Mouse (Mus musculus) olfactory bulb, adult 2 months (tissue): ENCODE results near the gene Ciita.

ENCODE experiments used
- CTCF ChIP-seq: fragments of 200-500 bp; IDR thresholded peaks from 2 replicates; pipeline ENCODE4 v1.5.1; 2012; ENCODE audit warnings: low read depth, mild to moderate bottlenecking, low read length, moderate library complexity; ENCODE audit not compliant: insufficient read depth
- POLR2A ChIP-seq: fragments of 200-500 bp; IDR thresholded peaks from 2 replicates; pipeline ENCODE4 v1.6.1; 2012; ENCODE audit warnings: mild to moderate bottlenecking, low read depth, low read length, moderate library complexity; ENCODE audit not compliant: insufficient read depth

DNA sequence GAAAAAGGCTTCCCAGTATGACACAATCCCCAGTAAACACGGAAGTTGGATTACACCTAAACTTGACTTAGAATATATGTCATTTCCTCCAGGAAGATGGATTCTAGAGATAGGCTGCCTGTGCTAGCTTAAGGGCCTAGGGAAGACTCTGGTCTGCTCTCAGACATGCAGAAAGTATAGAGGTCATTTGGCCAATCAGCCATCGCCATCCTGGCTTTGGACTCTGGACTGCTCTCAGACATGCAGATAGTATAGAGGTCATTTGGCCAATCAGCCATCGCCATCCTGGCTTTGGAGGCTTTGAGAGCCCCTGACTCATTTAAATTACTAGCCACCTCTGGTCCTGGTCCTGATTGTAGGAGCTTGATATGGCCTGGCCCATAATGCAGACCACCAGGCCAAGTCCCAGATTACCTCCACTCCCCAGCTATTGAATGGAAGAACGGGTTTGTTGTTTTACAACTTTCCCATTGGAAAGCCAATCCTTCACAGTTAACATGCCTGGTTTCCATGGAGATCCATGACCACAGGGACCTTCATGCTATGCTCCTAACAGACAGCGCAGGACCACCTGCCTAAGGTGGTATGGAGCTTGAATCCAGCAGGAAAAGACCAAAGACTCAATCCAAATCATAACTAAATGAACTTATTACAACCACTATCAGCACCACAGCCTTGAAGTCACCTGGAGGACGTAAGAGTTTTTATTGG, 25.8 kb upstream of the Ciita start:
- no peak for TF ChIP-seq CTCF
- TF ChIP-seq POLR2A = no peak
